Mouse (Mus musculus): ENCODE data around the gene Shc1.

DNA sequence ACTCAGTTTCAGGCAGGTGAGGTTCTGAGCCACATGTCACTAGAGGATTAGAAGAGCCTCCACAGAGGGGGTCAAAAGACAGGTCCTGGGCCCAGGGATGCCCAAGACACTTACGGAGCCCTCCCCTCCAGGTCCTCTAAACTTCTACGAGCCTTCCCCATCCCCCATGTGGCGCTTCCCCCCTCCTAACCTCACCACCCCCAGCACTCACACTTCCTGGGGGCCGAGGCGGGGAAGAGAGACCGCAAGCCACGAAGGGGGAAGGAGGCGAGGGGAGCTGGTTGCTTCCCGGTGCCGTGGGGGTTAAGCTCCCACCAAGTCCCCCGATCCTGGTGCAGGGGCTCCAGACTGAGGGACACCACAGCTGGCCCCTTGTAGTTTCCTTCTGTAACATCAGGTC, 32.8 kb upstream of the Shc1 start:
- no peak for TF ChIP-seq CTCF (IDR thresholded peaks at IDR 0.05; ENCODE audit: low read depth, low read length)
- no peak for TF ChIP-seq GATA2 (IDR thresholded peaks at IDR 0.05; ENCODE audit: borderline replicate concordance, low read depth, low read length)
- TF ChIP-seq TAL1 (conservative IDR thresholded peaks at IDR 0.05; ENCODE audit: low read depth, low read length) = no peak
